Mouse (Mus musculus): Measurements from ENCODE around the gene Slc26a3.
A peak's percentile ranks its signal among the peaks of the same experiment; 100 is the strongest.

DNA sequence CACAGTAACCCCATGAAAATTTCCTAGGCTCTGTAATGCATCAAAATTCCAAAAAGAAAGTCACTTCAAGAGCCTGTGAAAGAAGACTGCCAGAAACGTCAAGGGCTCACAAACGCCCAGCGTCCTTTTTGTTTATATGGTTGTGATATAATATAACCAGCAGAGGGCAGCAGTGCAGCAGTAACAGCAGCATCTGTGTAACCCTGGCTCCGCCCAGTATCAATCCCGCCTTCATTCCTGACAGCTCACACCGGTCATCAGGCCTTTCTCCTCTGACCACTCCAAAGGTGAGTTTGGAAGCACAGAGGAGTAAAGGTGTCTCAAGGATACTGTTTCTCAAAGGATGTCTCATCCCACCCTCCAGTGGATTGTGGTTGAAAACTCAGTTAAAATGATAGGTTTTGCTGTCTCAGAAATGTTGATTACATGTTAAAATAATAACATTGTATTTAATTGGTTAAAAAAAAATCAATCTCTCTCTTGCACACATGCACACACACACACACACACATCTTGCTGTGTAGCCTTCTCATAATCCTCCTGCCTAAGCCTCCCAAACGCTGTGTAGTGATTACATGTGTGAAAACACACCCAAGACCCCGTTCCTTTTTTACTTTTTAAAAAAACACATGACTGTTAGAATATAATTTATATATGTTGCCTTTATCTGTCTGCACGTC is 15.9 kb upstream of the Slc26a3 start:
- TF ChIP-seq GATA1 (IDR thresholded peaks at IDR 0.05; ENCODE audit: low read depth, low read length): no peak
- peak; percentile 74 to 86 (median 75) for TF ChIP-seq CTCF (IDR thresholded peaks at IDR 0.05 in 2 of 3, conservative IDR thresholded peaks at IDR 0.05 in 1 of 3; ENCODE audit: control insufficient read depth in 1 of 3, insufficient read depth in 1 of 3, low read depth in 2 of 3, low read length in 3 of 3, poor library complexity in 1 of 3, severe bottlenecking in 1 of 3)
- TF ChIP-seq ZNF384 (IDR thresholded peaks at IDR 0.05; ENCODE audit: low read depth, low read length): no peak
